Mouse (Mus musculus) kidney, adult 2 months (tissue): Measurements from ENCODE around the gene Sytl4.

ENCODE experiments used
- CTCF ChIP-seq: fragments of 200-500 bp; conservative IDR thresholded peaks from 2 replicates; pipeline ENCODE4 v1.5.1; 2011; ENCODE audit warnings: low read depth, mild to moderate bottlenecking, control low read depth, low read length, moderate library complexity, mixed read lengths; ENCODE audit not compliant: insufficient read depth, insufficient read length
- POLR2A ChIP-seq: fragments of 200-500 bp; IDR thresholded peaks from one replicate; pipeline ENCODE4 v1.6.1; 2011; ENCODE audit warnings: low read depth, low read length, control low read depth

DNA sequence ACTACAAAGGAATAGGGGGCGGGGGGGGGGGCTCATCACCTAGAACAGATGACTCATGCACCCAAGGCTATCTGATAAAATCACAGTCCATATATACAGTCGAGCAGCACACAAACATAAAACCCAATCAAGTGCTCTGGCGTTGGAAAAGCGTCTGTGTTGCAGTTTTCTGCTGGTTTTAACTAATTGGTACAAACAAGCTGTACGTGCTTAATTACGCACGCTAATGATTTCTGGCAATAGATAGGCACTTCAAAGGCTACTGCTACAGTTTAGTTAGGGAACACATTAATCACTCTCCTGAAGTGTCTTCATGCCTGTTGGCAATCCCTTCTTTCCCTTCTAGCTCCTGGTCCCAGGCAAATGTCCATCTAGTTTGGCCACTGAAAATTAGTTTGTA, 27.0 kb downstream of the Sytl4 start:
- no peak for TF ChIP-seq POLR2A
- no peak for TF ChIP-seq CTCF
